ENCODE assay signal across 2 mouse cellular contexts in genomic region chr1:191087955-191088354, GRCm38 (mm10).
A peak's percentile ranks its signal among the peaks of the same experiment; 100 is the strongest.
TF ChIP-seq lines count a peak whose summit lies in the region.

No protein-coding gene starts in this region.

TF ChIP-seq in CH12.LX, 34 proteins besides CTCF, POLR2A, EP300 and RAD21 (continued from another document):
- no peak for TF ChIP-seq JUN (IDR thresholded peaks at IDR 0.05; ENCODE audit: insufficient read depth, low read depth, low read length)

TF ChIP-seq in MEL, 35 proteins besides CTCF, POLR2A, EP300 and RAD21 (continued from another document):
- no peak for TF ChIP-seq NELFE (IDR thresholded peaks at IDR 0.05; ENCODE audit: low read depth, low read length)
- TF ChIP-seq MXI1 (IDR thresholded peaks at IDR 0.05; ENCODE audit: low read depth, low read length), result 0 out of 2 replicates have a peak, but pooled peaks have one; percentile 24
- no peak for TF ChIP-seq POLR2AphosphoS2 (IDR thresholded peaks at IDR 0.05; ENCODE audit: low read length)
- TF ChIP-seq MAZ (IDR thresholded peaks at IDR 0.05; ENCODE audit: low read depth, low read length), result no peak
- no peak for TF ChIP-seq TCF12 (IDR thresholded peaks at IDR 0.05; ENCODE audit: low read depth, low read length)
- TF ChIP-seq GABPA (IDR thresholded peaks at IDR 0.05; ENCODE audit: low read depth, low read length), result peak; percentile 86; the same call in 1 of the 2 replicates
- TF ChIP-seq KAT2A (conservative IDR thresholded peaks at IDR 0.05; ENCODE audit: low read depth, low read length), result no peak
- TF ChIP-seq E2F4 (IDR thresholded peaks at IDR 0.05; ENCODE audit: borderline replicate concordance, low read depth, low read length), result no peak
- TF ChIP-seq POLR2AphosphoS5 (IDR thresholded peaks at IDR 0.05; ENCODE audit: borderline replicate concordance, low read depth, low read length), result no peak
- TF ChIP-seq HCFC1 (IDR thresholded peaks at IDR 0.05; ENCODE audit: low read depth, low read length), result no peak
- no peak for TF ChIP-seq MEF2A (IDR thresholded peaks at IDR 0.05; ENCODE audit: extremely low read depth, insufficient replicate concordance, low read depth, low read length, poor library complexity, severe bottlenecking)
- TF ChIP-seq RCOR1 (IDR thresholded peaks at IDR 0.05; ENCODE audit: low read depth, low read length), result 0 out of 2 replicates have a peak, but pooled peaks have one; percentile 16
- no peak for TF ChIP-seq CHD2 (IDR thresholded peaks at IDR 0.05; ENCODE audit: low read length)
- no peak for TF ChIP-seq ZC3H11A (IDR thresholded peaks at IDR 0.05; ENCODE audit: low read depth, low read length)
- no peak for TF ChIP-seq NRF1 (IDR thresholded peaks at IDR 0.05; ENCODE audit: insufficient read depth, low read depth, low read length, poor library complexity, severe bottlenecking)
- no peak for TF ChIP-seq ZNF384 (IDR thresholded peaks at IDR 0.05; ENCODE audit: low read depth, low read length)
- TF ChIP-seq ZKSCAN1 (IDR thresholded peaks at IDR 0.05; ENCODE audit: low read depth, low read length), result no peak
- TF ChIP-seq TBP (IDR thresholded peaks at IDR 0.05; ENCODE audit: low read depth, low read length), result 0 out of 2 replicates have a peak, but pooled peaks have one; percentile 13
- no peak; the same call in 1 of the 2 replicates for TF ChIP-seq JUND (IDR thresholded peaks at IDR 0.05; ENCODE audit: low read depth, low read length)
- TF ChIP-seq MYC (IDR thresholded peaks at IDR 0.05; ENCODE audit: low read depth, low read length), result 0 out of 2 replicates have a peak, but pooled peaks have one; percentile 53
- TF ChIP-seq SMC3 (IDR thresholded peaks at IDR 0.05; ENCODE audit: low read depth, low read length), result no peak
- no peak for TF ChIP-seq ZMIZ1 (IDR thresholded peaks at IDR 0.05; ENCODE audit: low read depth, low read length)
- no peak for TF ChIP-seq USF1 (IDR thresholded peaks at IDR 0.05; ENCODE audit: low read depth, low read length)
- TF ChIP-seq ELF1 (IDR thresholded peaks at IDR 0.05; ENCODE audit: low read depth, low read length), result no peak
- peak; percentile 79 for TF ChIP-seq ETS1 (IDR thresholded peaks at IDR 0.05; ENCODE audit: low read depth, low read length)
- TF ChIP-seq CHD1 (IDR thresholded peaks at IDR 0.05; ENCODE audit: low read depth, low read length), result no peak
- no peak for TF ChIP-seq MYB (IDR thresholded peaks at IDR 0.05; ENCODE audit: low read depth, low read length)
- peak; percentile 66; the same call in 1 of the 2 replicates for TF ChIP-seq MAFK (IDR thresholded peaks at IDR 0.05; ENCODE audit: borderline replicate concordance, low read depth, low read length)
- TF ChIP-seq TAL1 (IDR thresholded peaks at IDR 0.05; ENCODE audit: low read length), result no peak
- TF ChIP-seq GATA1 (IDR thresholded peaks at IDR 0.05; ENCODE audit: low read depth, low read length), result peak; percentile 68
- TF ChIP-seq UBTF (IDR thresholded peaks at IDR 0.05; ENCODE audit: borderline replicate concordance, insufficient read depth, low read depth, low read length), result no peak
- no peak for TF ChIP-seq BHLHE40 (IDR thresholded peaks at IDR 0.05; ENCODE audit: borderline replicate concordance, low read depth, low read length)
